8 mouse cellular contexts compared by ENCODE assay signal in genomic region chr8:104533551-104533950, GRCm38 (mm10). TPM values are rescaled to one million over a fixed set of nuclear protein-coding genes. Genes with fewer than 3 reads are reported as not detected.
DNase-seq lines count a peak whose midpoint lies in the region; ATAC-seq and TF ChIP-seq lines count a peak whose summit lies in the region.

No protein-coding gene starts in this region.

- peaks cover 15% of the 10 kb centered on the region for H3K36me3 ChIP-seq in heart, embryonic 14.5 days (ENCODE audit: control insufficient read depth, insufficient read depth, low read length)
- H3K36me3 ChIP-seq in hindbrain, embryonic 11.5 days (ENCODE audit: control insufficient read depth, insufficient read depth, low read length) = no peaks in the 10 kb centered on the region

- H3K4me2 ChIP-seq in heart, embryonic 14.5 days (ENCODE audit: low read length) = peak overlapping the region; percentile 81
- peak overlapping the region; percentile 54 for H3K4me2 ChIP-seq in hindbrain, embryonic 11.5 days (replicated peaks; ENCODE audit: low read depth, low read length)

- peaks cover 7 to 23% of the 10 kb centered on the region in 2 experiments for H3K4me1 ChIP-seq in heart, embryonic 14.5 days (ENCODE audit: control insufficient read depth in 2 of 2, insufficient read depth in 2 of 2, low read length in 2 of 2)
- H3K4me1 ChIP-seq in hindbrain, embryonic 11.5 days (replicated peaks; ENCODE audit: control insufficient read depth, insufficient read depth, low read length) = 0 out of 2 replicates have a peak, but pooled peaks cover 4% of the 10 kb centered on the region

- in situ Hi-C loops in Patski (cut with MboI; ENCODE audit: low pct_unique_long_range_greater_than_20kb) = no loop called here

- no peaks in the 10 kb centered on the region for H3K9me3 ChIP-seq in heart, embryonic 14.5 days (ENCODE audit: control insufficient read depth, low read length)
- no peaks in the 10 kb centered on the region for H3K9me3 ChIP-seq in hindbrain, embryonic 11.5 days (ENCODE audit: control insufficient read depth, low read length)

- no peak for DNase-seq in heart, adult 18-20 months
- DNase-seq in Patski (ENCODE audit: low read depth, low spot score) = no peak
- no peak for DNase-seq in hindbrain, embryonic 11.5 days (ENCODE audit: low spot score)
- no peak for DNase-seq in cerebellum, postnatal 14 days
- DNase-seq in ovary, postnatal 36 days (ENCODE audit: low spot score) = no peak
- no peak for DNase-seq in retina, embryonic 14.5 days (ENCODE audit: low spot score)

- peaks cover 7% of the 10 kb centered on the region; the same call in 1 of the 2 replicates for H3K27me3 ChIP-seq in heart, embryonic 14.5 days (ENCODE audit: control insufficient read depth, insufficient read depth, low read length)
- no peaks in the 10 kb centered on the region for H3K27me3 ChIP-seq in Patski
- H3K27me3 ChIP-seq in hindbrain, embryonic 11.5 days (ENCODE audit: control insufficient read depth, insufficient read depth, low read length) = peaks cover 2% of the 10 kb centered on the region

- peak overlapping the region; percentile 84 to 96 for H3K4me3 ChIP-seq in heart, embryonic 14.5 days (ENCODE audit: control insufficient read depth in 1 of 2, insufficient read depth in 1 of 2, low read depth in 1 of 2, low read length in 2 of 2)
- peak overlapping the region; percentile 91 for H3K4me3 ChIP-seq in hindbrain, embryonic 11.5 days (ENCODE audit: low read depth, low read length)

- CTCF ChIA-PET in Patski (lab: Charles Lee) = interaction anchor here (1.1 to 1.3 kb wide), 2 partner anchors 26 to 190 kb away, joined by 4 read pairs; no protein-coding TSS in a partner anchor

- H3K9ac ChIP-seq in heart, embryonic 14.5 days (ENCODE audit: low read length) = peak overlapping the region; percentile 96
- H3K9ac ChIP-seq in hindbrain, embryonic 11.5 days (ENCODE audit: low read depth, low read length) = peak overlapping the region; percentile 96

- TF ChIP-seq CTCF in Patski (IDR thresholded peaks at IDR 0.05) = no peak

- ATAC-seq in heart, embryonic 14.5 days (ENCODE audit: insufficient number of reproducible peaks, insufficient read depth, low FRiP score, low read depth) = no peak
- ATAC-seq in Patski = peak; percentile 4
- peak; percentile 30; the same call in 1 of the 2 replicates for ATAC-seq in hindbrain, embryonic 11.5 days (ENCODE audit: low FRiP score)
- 0 out of 2 replicates have a peak, but pooled peaks have one; percentile 1 for ATAC-seq in megakaryocyte-erythroid progenitor cell, adult 5-6 weeks (replicated peaks; ENCODE audit: low FRiP score, low TSS enrichment, poor library complexity, severe bottlenecking)

- 20% methylated on average over 7 of the region's 7 CpGs for WGBS in heart, embryonic 14.5 days
- 20% methylated on average over 7 of the region's 7 CpGs for WGBS in hindbrain, embryonic 11.5 days

- 0 out of 4 replicates have a peak overlapping the region, but pooled peaks of 1 of the 2 experiments have one; percentile 71 for H3K27ac ChIP-seq in heart, embryonic 14.5 days (replicated peaks in 1 of 2; ENCODE audit: control insufficient read depth in 1 of 2, insufficient read depth in 1 of 2, low read depth in 2 of 2, low read length in 2 of 2)
- no peak overlapping the region for H3K27ac ChIP-seq in hindbrain, embryonic 11.5 days (ENCODE audit: low read depth, low read length)

- POLR2A ChIA-PET in Patski (lab: Charles Lee) = interaction anchor here (0.7 to 1.2 kb wide), 3 partner anchors 18 to 217 kb away, joined by 3 to 4 read pairs (median 4); no protein-coding TSS in a partner anchor

RNA-seq across cellular contexts. Expression of gene Nae1, which starts 0.9 kb away (rescaled TPM):
- polyA plus RNA-seq in heart, embryonic 14.5 days (2014; fragmentation: Nextera tagmentation; extraction: Ambion mirVana) = 73.3 and 80.0 TPM in 2 replicates
- 10 to 100 TPM; 26.8 to 34.9 TPM for total RNA-seq in heart, adult 18-20 months (2021)
- 73.2 TPM for polyA plus RNA-seq in Patski (2021)
- 140 TPM in 2 replicates for polyA plus RNA-seq in hindbrain, embryonic 11.5 days (2014; fragmentation: Nextera tagmentation; extraction: Ambion mirVana)
- 83.2 and 84.8 TPM in 2 replicates for total RNA-seq in megakaryocyte-erythroid progenitor cell, adult 5-6 weeks (2014; fragmentation: Nextera tagmentation)
- total RNA-seq in megakaryocyte-erythroid progenitor cell, adult 5-6 weeks (2017) = 172 and 193 TPM in 2 replicates

RNA-seq across cellular contexts. Expression of gene Car7, which starts 0.9 kb away (rescaled TPM):
- polyA plus RNA-seq in heart, embryonic 14.5 days (2014; fragmentation: Nextera tagmentation; extraction: Ambion mirVana) = 2.2 and 2.3 TPM in 2 replicates
- 1 to 10 TPM; 1.5 to 2.7 TPM for total RNA-seq in heart, adult 18-20 months (2021)
- polyA plus RNA-seq in Patski (2021) = 1.2 TPM
- polyA plus RNA-seq in hindbrain, embryonic 11.5 days (2014; fragmentation: Nextera tagmentation; extraction: Ambion mirVana) = 0.42 and 0.52 TPM in 2 replicates
- total RNA-seq in megakaryocyte-erythroid progenitor cell, adult 5-6 weeks (2014; fragmentation: Nextera tagmentation) = 1.8 TPM in 1 of 2 replicates, not detected in the other
- total RNA-seq in megakaryocyte-erythroid progenitor cell, adult 5-6 weeks (2017) = 3.6 TPM in 1 of 2 replicates, not detected in the other

RNA-seq across cellular contexts. Expression of gene Terb1, which starts 23.8 kb away (rescaled TPM):
- 0.18 TPM in 1 of 2 replicates, not detected in the other for polyA plus RNA-seq in heart, embryonic 14.5 days (2014; fragmentation: Nextera tagmentation; extraction: Ambion mirVana)
- not detected for total RNA-seq in heart, adult 18-20 months (2021)
- 0.46 TPM for polyA plus RNA-seq in Patski (2021)
- polyA plus RNA-seq in hindbrain, embryonic 11.5 days (2014; fragmentation: Nextera tagmentation; extraction: Ambion mirVana) = 0.10 TPM in 1 of 2 replicates, not detected in the other
- not detected in 2 replicates for total RNA-seq in megakaryocyte-erythroid progenitor cell, adult 5-6 weeks (2014; fragmentation: Nextera tagmentation)
- total RNA-seq in megakaryocyte-erythroid progenitor cell, adult 5-6 weeks (2017) = not detected in 2 replicates

RNA-seq across cellular contexts. Expression of gene Pdp2, which starts 57.7 kb away (rescaled TPM):
- polyA plus RNA-seq in heart, embryonic 14.5 days (2014; fragmentation: Nextera tagmentation; extraction: Ambion mirVana) = 5.4 and 6.4 TPM in 2 replicates
- 10 to 100 TPM; 18.1 to 22.5 TPM for total RNA-seq in heart, adult 18-20 months (2021)
- 3.5 TPM for polyA plus RNA-seq in Patski (2021)
- 14.4 and 17.1 TPM in 2 replicates for polyA plus RNA-seq in hindbrain, embryonic 11.5 days (2014; fragmentation: Nextera tagmentation; extraction: Ambion mirVana)
- 8.6 and 9.5 TPM in 2 replicates for total RNA-seq in megakaryocyte-erythroid progenitor cell, adult 5-6 weeks (2014; fragmentation: Nextera tagmentation)
- total RNA-seq in megakaryocyte-erythroid progenitor cell, adult 5-6 weeks (2017) = 10.2 and 10.4 TPM in 2 replicates
